Mouse (Mus musculus): ENCODE results near the gene Tob1. TPM values are rescaled to one million over a fixed set of nuclear protein-coding genes. Genes with fewer than 3 reads are reported as not detected.

The Tob1 gene
- polyA plus RNA-seq, 1 experiment, result 10.2 TPM

GRCm38 (mm10) chr11:94180194-94180593, 31.1 kb upstream of the Tob1 start:
- Histone ChIP-seq H3K36me3 (ENCODE audit: control insufficient read depth, insufficient read depth, low read length) (no peaks in the 10 kb centered on the region), H3K27me3 (ENCODE audit: control insufficient read depth, insufficient read depth, low read length) (0 out of 2 replicates have a peak, but pooled peaks cover 1% of the 10 kb centered on the region), H3K27ac (ENCODE audit: insufficient read depth, low read length) (no peak overlapping the region), H3K4me1 (ENCODE audit: control insufficient read depth, insufficient read depth, insufficient read length) (no peaks in the 10 kb centered on the region), H3K4me3 (ENCODE audit: extremely low read depth, insufficient read depth, insufficient read length) (no peak overlapping the region)
- 85% methylated on average over 4 of the region's 4 CpGs for WGBS
- DNase-seq (ENCODE audit: low read depth in 1 of 2, low spot score in 2 of 2), result no peak
- no peak for TF ChIP-seq CTCF (IDR thresholded peaks at IDR 0.05; ENCODE audit: extremely low read depth, insufficient read depth, insufficient read length, insufficient replicate concordance)
- TF ChIP-seq POLR2A (IDR thresholded peaks at IDR 0.05; ENCODE audit: low read depth, low read length), result no peak

GRCm38 (mm10) chr11:94181694-94182093, 29.6 kb upstream of the Tob1 start:
- TF ChIP-seq POLR2A (IDR thresholded peaks at IDR 0.05; ENCODE audit: low read depth, low read length) (no peak), CTCF (IDR thresholded peaks at IDR 0.05; ENCODE audit: extremely low read depth, insufficient read depth, insufficient read length, insufficient replicate concordance) (no peak)
- H3K27me3 ChIP-seq (ENCODE audit: control insufficient read depth, insufficient read depth, low read length), result no peaks in the 10 kb centered on the region
- no peak for DNase-seq (ENCODE audit: low read depth in 1 of 2, low spot score in 2 of 2)
- no peak overlapping the region for H3K27ac ChIP-seq (ENCODE audit: insufficient read depth, low read length)
- 80% methylated on average over 8 of the region's 8 CpGs for WGBS
- H3K4me3 ChIP-seq (ENCODE audit: extremely low read depth, insufficient read depth, insufficient read length), result no peak overlapping the region
- no peaks in the 10 kb centered on the region for H3K36me3 ChIP-seq (ENCODE audit: control insufficient read depth, insufficient read depth, low read length)
- H3K4me1 ChIP-seq (ENCODE audit: control insufficient read depth, insufficient read depth, insufficient read length), result no peaks in the 10 kb centered on the region

DNA sequence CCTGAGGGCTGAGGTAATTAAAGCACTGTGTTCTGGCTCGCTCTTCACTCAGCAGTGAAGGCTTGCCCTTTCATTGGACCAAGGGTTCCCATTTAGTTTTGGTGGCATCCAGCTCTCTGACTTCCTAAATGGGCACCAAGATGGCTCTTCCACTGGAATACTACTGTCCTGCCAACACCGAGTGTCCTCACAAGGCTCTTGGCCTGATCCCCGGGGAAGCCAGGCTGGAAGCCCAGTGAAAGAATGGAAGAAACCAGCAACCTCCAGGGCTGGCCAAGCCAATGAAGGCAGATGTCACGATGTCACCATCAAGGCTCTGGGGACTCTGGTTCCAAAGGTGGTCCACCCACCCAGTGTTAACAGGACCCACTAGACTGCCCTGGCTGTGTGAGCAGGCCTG, 28.5 kb upstream of the Tob1 start:
- no peak for DNase-seq (ENCODE audit: low read depth in 1 of 2, low spot score in 2 of 2)
- Histone ChIP-seq H3K36me3 (ENCODE audit: control insufficient read depth, insufficient read depth, low read length) (no peaks in the 10 kb centered on the region), H3K4me1 (ENCODE audit: control insufficient read depth, insufficient read depth, insufficient read length) (no peaks in the 10 kb centered on the region), H3K27me3 (ENCODE audit: control insufficient read depth, insufficient read depth, low read length) (no peaks in the 10 kb centered on the region), H3K4me3 (ENCODE audit: extremely low read depth, insufficient read depth, insufficient read length) (no peak overlapping the region), H3K27ac (ENCODE audit: insufficient read depth, low read length) (no peak overlapping the region)
- TF ChIP-seq POLR2A (IDR thresholded peaks at IDR 0.05; ENCODE audit: low read depth, low read length), result no peak
- TF ChIP-seq CTCF (IDR thresholded peaks at IDR 0.05; ENCODE audit: extremely low read depth, insufficient read depth, insufficient read length, insufficient replicate concordance), result no peak
- 90% methylated on average over 4 of the region's 4 CpGs for WGBS

DNA sequence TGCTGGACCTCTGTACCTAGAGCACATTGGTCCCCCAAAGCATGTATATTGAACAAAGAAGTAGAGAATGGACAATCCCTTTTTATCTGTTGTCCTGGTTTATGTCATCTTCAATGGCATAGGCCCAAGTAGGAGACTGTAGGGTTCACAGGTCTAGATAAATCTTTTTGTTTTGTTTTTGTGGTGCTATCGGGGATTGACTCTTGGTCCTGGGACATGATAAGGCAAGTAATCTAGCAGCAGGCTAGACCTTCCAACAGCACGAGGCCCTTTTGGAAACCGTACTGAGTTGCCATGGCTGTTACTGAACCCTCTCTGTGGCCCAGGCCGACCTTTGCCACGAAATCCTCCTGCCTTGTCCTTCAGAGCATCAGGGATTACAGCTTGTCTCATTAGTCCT, 28.1 kb upstream of the Tob1 start:
- 86% methylated on average over 5 of the region's 5 CpGs for WGBS
- Histone ChIP-seq H3K36me3 (ENCODE audit: control insufficient read depth, insufficient read depth, low read length) (no peaks in the 10 kb centered on the region), H3K4me1 (ENCODE audit: control insufficient read depth, insufficient read depth, insufficient read length) (no peaks in the 10 kb centered on the region), H3K27ac (ENCODE audit: insufficient read depth, low read length) (no peak overlapping the region), H3K27me3 (ENCODE audit: control insufficient read depth, insufficient read depth, low read length) (no peaks in the 10 kb centered on the region), H3K4me3 (ENCODE audit: extremely low read depth, insufficient read depth, insufficient read length) (no peak overlapping the region)
- no peak for DNase-seq (ENCODE audit: low read depth in 1 of 2, low spot score in 2 of 2)
- TF ChIP-seq CTCF (IDR thresholded peaks at IDR 0.05; ENCODE audit: extremely low read depth, insufficient read depth, insufficient read length, insufficient replicate concordance), result no peak
- TF ChIP-seq POLR2A (IDR thresholded peaks at IDR 0.05; ENCODE audit: low read depth, low read length), result no peak

DNA sequence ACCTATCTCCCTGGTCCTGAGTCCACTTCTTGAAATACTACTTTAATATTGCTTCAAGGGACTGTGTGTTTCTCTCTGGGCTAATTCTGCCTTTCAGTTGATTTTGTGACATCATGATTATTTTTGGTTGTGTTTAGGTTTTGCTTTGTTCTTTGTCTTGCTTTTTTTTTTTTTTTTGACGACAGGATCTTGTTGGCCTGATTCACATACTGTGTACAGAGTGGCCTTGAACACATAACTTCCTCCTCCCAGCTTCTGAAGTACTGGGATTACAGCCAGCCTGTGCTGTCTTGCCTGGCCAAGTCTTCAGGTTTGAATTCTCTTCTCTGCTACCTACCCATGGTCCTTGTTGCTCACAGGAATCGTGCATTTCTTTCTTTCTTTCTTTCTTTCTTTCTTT, 27.6 kb upstream of the Tob1 start:
- no peaks in the 10 kb centered on the region for H3K36me3 ChIP-seq (ENCODE audit: control insufficient read depth, insufficient read depth, low read length)
- H3K27me3 ChIP-seq (ENCODE audit: control insufficient read depth, insufficient read depth, low read length), result no peaks in the 10 kb centered on the region
- TF ChIP-seq POLR2A (IDR thresholded peaks at IDR 0.05; ENCODE audit: low read depth, low read length) (no peak), CTCF (IDR thresholded peaks at IDR 0.05; ENCODE audit: extremely low read depth, insufficient read depth, insufficient read length, insufficient replicate concordance) (no peak)
- WGBS, result 62% methylated on average over 2 of the region's 2 CpGs
- no peak overlapping the region for H3K4me3 ChIP-seq (ENCODE audit: extremely low read depth, insufficient read depth, insufficient read length)
- H3K27ac ChIP-seq (ENCODE audit: insufficient read depth, low read length), result no peak overlapping the region
- H3K4me1 ChIP-seq (ENCODE audit: control insufficient read depth, insufficient read depth, insufficient read length), result no peaks in the 10 kb centered on the region
- no peak for DNase-seq (ENCODE audit: low read depth in 1 of 2, low spot score in 2 of 2)

DNA sequence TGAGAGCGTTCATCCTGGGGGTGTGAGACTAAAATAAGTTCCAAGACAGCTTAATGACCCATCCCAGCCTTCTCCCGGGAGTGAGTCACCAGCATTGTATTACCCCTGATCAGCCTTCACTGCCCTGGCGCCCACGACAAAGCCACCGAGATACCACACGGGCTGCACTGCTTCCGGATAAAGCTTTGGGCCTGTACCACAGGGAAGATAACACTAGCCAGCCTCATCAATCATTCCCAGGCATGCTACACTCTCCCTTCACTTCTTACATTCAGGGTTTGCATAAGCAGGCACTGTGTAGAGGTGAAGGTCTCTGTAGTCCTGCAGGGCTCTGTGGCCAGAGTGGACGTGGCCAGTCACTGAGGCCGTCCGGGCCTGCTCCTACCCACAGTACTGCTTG, 21.7 kb upstream of the Tob1 start:
- DNase-seq (ENCODE audit: low read depth in 1 of 2, low spot score in 2 of 2), result no peak
- Histone ChIP-seq H3K4me1 (ENCODE audit: control insufficient read depth, insufficient read depth, insufficient read length) (no peaks in the 10 kb centered on the region), H3K4me3 (ENCODE audit: extremely low read depth, insufficient read depth, insufficient read length) (no peak overlapping the region), H3K27me3 (ENCODE audit: control insufficient read depth, insufficient read depth, low read length) (no peaks in the 10 kb centered on the region), H3K27ac (ENCODE audit: insufficient read depth, low read length) (no peak overlapping the region), H3K36me3 (ENCODE audit: control insufficient read depth, insufficient read depth, low read length) (no peaks in the 10 kb centered on the region)
- WGBS, result 75% methylated on average over 10 of the region's 10 CpGs
- TF ChIP-seq POLR2A (IDR thresholded peaks at IDR 0.05; ENCODE audit: low read depth, low read length), result no peak
- no peak for TF ChIP-seq CTCF (IDR thresholded peaks at IDR 0.05; ENCODE audit: extremely low read depth, insufficient read depth, insufficient read length, insufficient replicate concordance)

GRCm38 (mm10) chr11:94190665-94191064, 20.6 kb upstream of the Tob1 start:
- WGBS, result 96% methylated on average over 5 of the region's 5 CpGs
- no peak overlapping the region for H3K4me3 ChIP-seq (ENCODE audit: extremely low read depth, insufficient read depth, insufficient read length)
- TF ChIP-seq CTCF (IDR thresholded peaks at IDR 0.05; ENCODE audit: extremely low read depth, insufficient read depth, insufficient read length, insufficient replicate concordance) (no peak), POLR2A (IDR thresholded peaks at IDR 0.05; ENCODE audit: low read depth, low read length) (no peak)
- no peaks in the 10 kb centered on the region for H3K36me3 ChIP-seq (ENCODE audit: control insufficient read depth, insufficient read depth, low read length)
- no peaks in the 10 kb centered on the region for H3K4me1 ChIP-seq (ENCODE audit: control insufficient read depth, insufficient read depth, insufficient read length)
- DNase-seq (ENCODE audit: low read depth in 1 of 2, low spot score in 2 of 2), result no peak
- H3K27me3 ChIP-seq (ENCODE audit: control insufficient read depth, insufficient read depth, low read length), result no peaks in the 10 kb centered on the region
- H3K27ac ChIP-seq (ENCODE audit: insufficient read depth, low read length), result no peak overlapping the region
